ENCODE assay signal across 10 mouse cellular contexts in the genomic region with DNA sequence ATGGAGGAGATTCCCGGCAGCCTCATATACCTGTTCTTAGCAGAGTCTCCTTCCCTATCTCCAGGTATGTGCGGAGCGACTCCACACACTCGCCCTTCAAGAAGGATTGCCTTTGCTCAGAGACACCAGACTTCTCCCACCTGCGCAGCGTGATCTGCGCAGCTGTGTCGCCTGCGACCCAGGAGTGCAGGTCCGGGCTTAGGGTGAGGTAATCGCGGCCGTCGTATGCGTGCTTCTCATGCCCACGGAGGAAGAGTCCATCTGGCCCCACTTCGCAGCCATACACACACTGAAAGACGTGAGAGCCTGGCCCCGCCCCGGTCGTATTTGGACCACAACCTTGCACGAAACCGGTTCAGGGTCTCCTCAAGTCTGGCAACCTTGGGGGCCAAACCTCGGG. TPM values are rescaled to one million over a fixed set of nuclear protein-coding genes. Genes with fewer than 3 reads are reported as not detected.
DNase-seq lines count a peak whose midpoint lies in the region; ATAC-seq lines count a peak whose summit lies in the region.
"Had no signal": no experiment of that assay in that cellular context is flagged by ENCODE, and none has a peak within 500 bp of the region (broad histone marks: within the 10 kb centered on the region; RNA-seq: fewer than 3 reads in every experiment).

No protein-coding gene starts in this region.

- no peak overlapping the region for H3K27ac ChIP-seq in lung, embryonic 15.5 days
- no peak overlapping the region for H3K27ac ChIP-seq in forebrain, embryonic 11.5 days (ENCODE audit: low read depth, low read length)
- H3K27ac ChIP-seq in intestine, embryonic 16.5 days (ENCODE audit: low read length), result no peak overlapping the region
- H3K27ac ChIP-seq in stomach, embryonic 14.5 days (ENCODE audit: low read length), result no peak overlapping the region

- no peaks in the 10 kb centered on the region for H3K4me1 ChIP-seq in lung, embryonic 15.5 days
- H3K4me1 ChIP-seq in forebrain, embryonic 11.5 days (replicated peaks; ENCODE audit: control insufficient read depth, insufficient read depth, low read length), result 0 out of 2 replicates have a peak, but pooled peaks cover 1% of the 10 kb centered on the region
- no peaks in the 10 kb centered on the region for H3K4me1 ChIP-seq in intestine, embryonic 16.5 days (ENCODE audit: control insufficient read depth, insufficient read depth, low read length)
- H3K4me1 ChIP-seq in stomach, embryonic 14.5 days (ENCODE audit: control insufficient read depth, insufficient read depth, low read length), result no peaks in the 10 kb centered on the region

- H3K9ac ChIP-seq in lung, embryonic 15.5 days, result no peak overlapping the region
- H3K9ac ChIP-seq in forebrain, embryonic 11.5 days (ENCODE audit: low read length), result no peak overlapping the region
- 0 out of 2 replicates have a peak overlapping the region, but pooled peaks have one; percentile 48 for H3K9ac ChIP-seq in intestine, embryonic 16.5 days (ENCODE audit: low read depth, low read length)
- no peak overlapping the region for H3K9ac ChIP-seq in stomach, embryonic 14.5 days (replicated peaks; ENCODE audit: low read depth, low read length)

- no peaks in the 10 kb centered on the region for H3K36me3 ChIP-seq in lung, embryonic 15.5 days
- no peaks in the 10 kb centered on the region for H3K36me3 ChIP-seq in forebrain, embryonic 11.5 days (ENCODE audit: control insufficient read depth, insufficient read depth, low read length)
- no peaks in the 10 kb centered on the region for H3K36me3 ChIP-seq in intestine, embryonic 16.5 days (ENCODE audit: control insufficient read depth, insufficient read depth, low read length)
- H3K36me3 ChIP-seq in stomach, embryonic 14.5 days (ENCODE audit: control insufficient read depth, insufficient read depth, low read length), result no peaks in the 10 kb centered on the region

- no peak for DNase-seq in lung, postnatal 14 days
- no peak for DNase-seq in forebrain, embryonic 11.5 days (ENCODE audit: low spot score)
- DNase-seq in left cerebral cortex, adult 18-20 months (ENCODE audit: low spot score in 2 of 2), result no peak
- DNase-seq in thymus, postnatal 10 days (ENCODE audit: low spot score in 2 of 2), result no peak
- DNase-seq: cerebellum, adult 18-20 months; layer of hippocampus, adult 9-11 months had no signal

- WGBS in lung, embryonic 15.5 days, result 11% methylated on average over 24 of the region's 24 CpGs
- 5% methylated on average over 24 of the region's 24 CpGs for WGBS in forebrain, embryonic 11.5 days
- 7% methylated on average over 24 of the region's 24 CpGs for WGBS in intestine, embryonic 16.5 days
- 9% methylated on average over 24 of the region's 24 CpGs for WGBS in stomach, embryonic 14.5 days

- H3K4me3 ChIP-seq in lung, embryonic 15.5 days, result peak overlapping the region; percentile 12; the same call in 1 of the 2 replicates
- no peak overlapping the region for H3K4me3 ChIP-seq in forebrain, embryonic 11.5 days (ENCODE audit: low read depth, low read length)
- H3K4me3 ChIP-seq in intestine, embryonic 16.5 days (ENCODE audit: low read length), result peak overlapping the region; percentile 26
- H3K4me3 ChIP-seq in stomach, embryonic 14.5 days (ENCODE audit: low read depth, low read length), result no peak overlapping the region

- peaks cover 30% of the 10 kb centered on the region for H3K27me3 ChIP-seq in lung, embryonic 15.5 days
- peaks cover 17% of the 10 kb centered on the region for H3K27me3 ChIP-seq in forebrain, embryonic 11.5 days (ENCODE audit: control insufficient read depth, insufficient read depth, low read length)
- peaks cover 17% of the 10 kb centered on the region; the same call in 1 of the 2 replicates for H3K27me3 ChIP-seq in intestine, embryonic 16.5 days (replicated peaks; ENCODE audit: control insufficient read depth, insufficient read depth, low read length)
- peaks cover 16% of the 10 kb centered on the region; the same call in 1 of the 2 replicates for H3K27me3 ChIP-seq in stomach, embryonic 14.5 days (ENCODE audit: control insufficient read depth, insufficient read depth, low read length)

- ATAC-seq in lung, embryonic 15.5 days (ENCODE audit: borderline replicate concordance, extremely low read depth, low FRiP score, low TSS enrichment), result no peak; the same call in 1 of the 2 replicates
- peak; percentile 36; the same call in 1 of the 2 replicates for ATAC-seq in forebrain, embryonic 11.5 days (replicated peaks; ENCODE audit: low FRiP score)
- peak; percentile 58 for ATAC-seq in intestine, embryonic 16.5 days
- ATAC-seq in stomach, embryonic 14.5 days (ENCODE audit: insufficient number of reproducible peaks, insufficient read depth, low FRiP score, low read depth), result no peak

- H3K9me3 ChIP-seq in lung, embryonic 15.5 days, result no peaks in the 10 kb centered on the region
- H3K9me3 ChIP-seq in forebrain, embryonic 11.5 days (ENCODE audit: control insufficient read depth, low read length), result no peaks in the 10 kb centered on the region
- no peaks in the 10 kb centered on the region for H3K9me3 ChIP-seq in intestine, embryonic 16.5 days (ENCODE audit: control insufficient read depth, low read length)
- H3K9me3 ChIP-seq in stomach, embryonic 14.5 days (ENCODE audit: control insufficient read depth, low read depth, low read length), result no peaks in the 10 kb centered on the region

- peak overlapping the region; percentile 47 for H3K4me2 ChIP-seq in lung, embryonic 15.5 days
- no peak overlapping the region for H3K4me2 ChIP-seq in forebrain, embryonic 11.5 days (ENCODE audit: low read depth, low read length, severe bottlenecking)
- peak overlapping the region; percentile 50 for H3K4me2 ChIP-seq in intestine, embryonic 16.5 days (ENCODE audit: low read depth, low read length)
- peak overlapping the region; percentile 30; the same call in 1 of the 2 replicates for H3K4me2 ChIP-seq in stomach, embryonic 14.5 days (replicated peaks; ENCODE audit: low read depth, low read length)

RNA-seq across cellular contexts. Expression of a gene that starts 0.9 kb away (rescaled TPM):
- 0.40 and 0.48 TPM in 2 replicates for polyA plus RNA-seq in lung, embryonic 15.5 days (2015; fragmentation: Nextera tagmentation; extraction: Ambion mirVana)
- 0.73 and 1.1 TPM in 2 replicates for polyA plus RNA-seq in forebrain, embryonic 11.5 days (2014; fragmentation: Nextera tagmentation; extraction: Ambion mirVana)
- polyA plus RNA-seq in intestine, embryonic 16.5 days (2015; fragmentation: Nextera tagmentation; extraction: Ambion mirVana), result 0.16 and 0.22 TPM in 2 replicates
- polyA plus RNA-seq in stomach, embryonic 14.5 days (2014; fragmentation: Nextera tagmentation; extraction: Ambion mirVana), result 0.49 and 0.74 TPM in 2 replicates
- 1 to 10 TPM; 1.1 to 1.4 TPM for total RNA-seq in left cerebral cortex, adult 18-20 months (2021)
- total RNA-seq: gastrocnemius, adult 8-10 months had no signal

RNA-seq across cellular contexts. Expression of a gene that starts 7.4 kb away (rescaled TPM):
- polyA plus RNA-seq in lung, embryonic 15.5 days (2015; fragmentation: Nextera tagmentation; extraction: Ambion mirVana), result not detected in 2 replicates
- polyA plus RNA-seq in forebrain, embryonic 11.5 days (2014; fragmentation: Nextera tagmentation; extraction: Ambion mirVana), result not detected in 2 replicates
- polyA plus RNA-seq in intestine, embryonic 16.5 days (2015; fragmentation: Nextera tagmentation; extraction: Ambion mirVana), result not detected in 2 replicates
- not detected in 2 replicates for polyA plus RNA-seq in stomach, embryonic 14.5 days (2014; fragmentation: Nextera tagmentation; extraction: Ambion mirVana)
- under 1 TPM; 0.40 to 0.58 TPM for total RNA-seq in left cerebral cortex, adult 18-20 months (2021)
- total RNA-seq: gastrocnemius, adult 8-10 months had no signal

RNA-seq across cellular contexts. Expression of a gene that starts 12.5 kb away (rescaled TPM):
- polyA plus RNA-seq in lung, embryonic 15.5 days (2015; fragmentation: Nextera tagmentation; extraction: Ambion mirVana), result 77.9 and 79.8 TPM in 2 replicates
- 130 and 142 TPM in 2 replicates for polyA plus RNA-seq in forebrain, embryonic 11.5 days (2014; fragmentation: Nextera tagmentation; extraction: Ambion mirVana)
- 41.3 and 43.2 TPM in 2 replicates for polyA plus RNA-seq in intestine, embryonic 16.5 days (2015; fragmentation: Nextera tagmentation; extraction: Ambion mirVana)
- polyA plus RNA-seq in stomach, embryonic 14.5 days (2014; fragmentation: Nextera tagmentation; extraction: Ambion mirVana), result 77.8 and 82.1 TPM in 2 replicates
- total RNA-seq in left cerebral cortex, adult 18-20 months (2021), result 10 to 100 TPM; 12.2 to 12.3 TPM

RNA-seq across cellular contexts. Expression of a gene that starts 30.1 kb away (rescaled TPM):
- 5.2 and 6.7 TPM in 2 replicates for polyA plus RNA-seq in lung, embryonic 15.5 days (2015; fragmentation: Nextera tagmentation; extraction: Ambion mirVana)
- 10.2 and 10.5 TPM in 2 replicates for polyA plus RNA-seq in forebrain, embryonic 11.5 days (2014; fragmentation: Nextera tagmentation; extraction: Ambion mirVana)
- polyA plus RNA-seq in intestine, embryonic 16.5 days (2015; fragmentation: Nextera tagmentation; extraction: Ambion mirVana), result 6.1 and 6.6 TPM in 2 replicates
- 6.8 and 8.1 TPM in 2 replicates for polyA plus RNA-seq in stomach, embryonic 14.5 days (2014; fragmentation: Nextera tagmentation; extraction: Ambion mirVana)
- 1 to 10 TPM; 5.5 to 6.6 TPM for total RNA-seq in left cerebral cortex, adult 18-20 months (2021)

RNA-seq across cellular contexts. Expression of a gene that starts 30.1 kb away (rescaled TPM):
- 98.4 and 102 TPM in 2 replicates for polyA plus RNA-seq in lung, embryonic 15.5 days (2015; fragmentation: Nextera tagmentation; extraction: Ambion mirVana)
- polyA plus RNA-seq in forebrain, embryonic 11.5 days (2014; fragmentation: Nextera tagmentation; extraction: Ambion mirVana), result 83.2 and 86.6 TPM in 2 replicates
- polyA plus RNA-seq in intestine, embryonic 16.5 days (2015; fragmentation: Nextera tagmentation; extraction: Ambion mirVana), result 68.5 and 72.2 TPM in 2 replicates
- polyA plus RNA-seq in stomach, embryonic 14.5 days (2014; fragmentation: Nextera tagmentation; extraction: Ambion mirVana), result 92.4 and 97.2 TPM in 2 replicates
- total RNA-seq in left cerebral cortex, adult 18-20 months (2021), result 10 to 100 TPM; 32.1 to 34.6 TPM

Comparison
In these comparisons a context has a peak if more than half of its experiments do, and no peak if none do; other contexts are left out.
1. ATAC-seq: peak in forebrain, embryonic 11.5 days (single experiment) and intestine, embryonic 16.5 days (single experiment); none in lung, embryonic 15.5 days (single experiment) and stomach, embryonic 14.5 days (single experiment).
2. H3K4me3 ChIP-seq: peak in lung, embryonic 15.5 days (single experiment) and intestine, embryonic 16.5 days (single experiment); none in forebrain, embryonic 11.5 days (single experiment) and stomach, embryonic 14.5 days (single experiment).